Comparison of ENCODE assay signal across 8 mouse cellular contexts in the genomic region with DNA sequence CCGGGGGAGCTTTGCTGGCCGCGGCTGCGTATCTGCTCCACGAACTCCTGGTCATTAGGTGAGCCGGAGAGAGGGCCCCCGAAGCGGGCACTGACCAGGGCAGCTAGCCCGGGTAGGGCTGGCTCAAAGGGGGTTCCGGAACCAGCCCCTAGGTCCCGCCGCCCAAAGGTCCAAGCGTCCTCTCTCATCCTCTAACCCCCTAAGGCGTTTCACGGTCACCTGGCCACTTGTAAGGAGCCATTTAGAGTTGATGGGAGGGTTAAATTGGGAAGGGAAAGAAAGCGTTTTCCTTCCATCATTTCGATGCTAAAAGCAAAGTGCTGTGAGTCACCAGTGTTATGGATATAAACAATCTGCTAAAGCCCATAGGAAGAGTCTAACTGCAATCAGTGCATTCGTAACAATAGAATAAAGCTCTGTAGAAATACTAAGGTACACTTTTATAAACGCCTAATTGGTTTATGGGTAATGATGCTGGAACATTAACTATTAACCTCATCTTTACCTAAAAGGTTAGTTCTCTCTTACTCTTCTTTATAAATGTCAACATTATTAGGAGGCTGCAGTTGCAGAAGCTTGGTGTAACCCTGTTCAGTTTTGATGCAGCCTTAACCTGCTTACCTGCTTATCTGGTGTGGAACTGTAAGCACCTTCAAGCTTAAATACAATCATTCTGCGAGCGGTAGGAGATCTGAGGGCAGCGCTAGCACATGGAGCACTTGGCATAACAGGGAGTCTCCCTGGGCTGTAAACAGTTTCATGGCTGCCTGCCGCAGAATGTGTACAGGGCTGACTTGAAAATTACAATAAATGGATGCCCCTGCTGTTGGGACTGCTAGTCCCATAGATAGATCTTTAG. TPM values are rescaled to one million over a fixed set of nuclear protein-coding genes. Genes with fewer than 3 reads are reported as not detected.
DNase-seq lines count a peak whose midpoint lies in the region; ATAC-seq and TF ChIP-seq lines count a peak whose summit lies in the region.

No protein-coding gene starts in this region.

- 7% methylated on average over 23 of the region's 23 CpGs for WGBS in intestine, embryonic 15.5 days
- 12% methylated on average over 23 of the region's 23 CpGs for WGBS in neural tube, embryonic 12.5 days

- no peaks in the 10 kb centered on the region for H3K9me3 ChIP-seq in intestine, embryonic 15.5 days
- H3K9me3 ChIP-seq in neural tube, embryonic 12.5 days: no peaks in the 10 kb centered on the region

- no peak for DNase-seq in frontal cortex, postnatal 25 days (ENCODE audit: low spot score in 2 of 2)
- DNase-seq in testis, postnatal 14 days (ENCODE audit: low spot score): no peak
- DNase-seq in thymus, postnatal 14 days: no peak

- peaks cover 7% of the 10 kb centered on the region for H3K4me1 ChIP-seq in testis, adult 2 months (ENCODE audit: control insufficient read depth, insufficient read depth, low read length)
- H3K4me1 ChIP-seq in intestine, embryonic 15.5 days (replicated peaks): 0 out of 2 replicates have a peak, but pooled peaks cover 2% of the 10 kb centered on the region
- peaks cover 21% of the 10 kb centered on the region for H3K4me1 ChIP-seq in neural tube, embryonic 12.5 days

- peak; percentile 25 for ATAC-seq in frontal cortex, adult (ENCODE audit: low TSS enrichment)
- ATAC-seq in intestine, embryonic 15.5 days: peak; percentile 54; the same call in 1 of the 2 replicates
- peak; percentile 49 for ATAC-seq in neural tube, embryonic 12.5 days (ENCODE audit: low FRiP score, low read depth)
- no peak for ATAC-seq in CD4-positive, CD25-positive, alpha-beta regulatory T cell, adult 4 months

- no peak for TF ChIP-seq CTCF in testis, adult 2 months (IDR thresholded peaks at IDR 0.05; ENCODE audit: control insufficient read depth, insufficient read depth, insufficient replicate concordance, low read depth, low read length)

- H3K27ac ChIP-seq in testis, adult 2 months (ENCODE audit: control insufficient read depth, insufficient read depth, low read depth, low read length): no peak overlapping the region
- peak overlapping the region; percentile 87 for H3K27ac ChIP-seq in intestine, embryonic 15.5 days
- peak overlapping the region; percentile 83 for H3K27ac ChIP-seq in neural tube, embryonic 12.5 days

- H3K4me3 ChIP-seq in testis, adult 2 months (ENCODE audit: control insufficient read depth, low read depth, low read length): peak overlapping the region; percentile 73
- H3K4me3 ChIP-seq in intestine, embryonic 15.5 days (replicated peaks): peak overlapping the region; percentile 79
- H3K4me3 ChIP-seq in neural tube, embryonic 12.5 days: peak overlapping the region; percentile 75

- H3K9ac ChIP-seq in intestine, embryonic 15.5 days: peak overlapping the region; percentile 92
- H3K9ac ChIP-seq in neural tube, embryonic 12.5 days: peak overlapping the region; percentile 97

- no peaks in the 10 kb centered on the region for H3K36me3 ChIP-seq in testis, adult 2 months (ENCODE audit: control insufficient read depth, insufficient read depth, low read length)
- H3K36me3 ChIP-seq in intestine, embryonic 15.5 days: no peaks in the 10 kb centered on the region
- peaks cover 8% of the 10 kb centered on the region; the same call in 1 of the 2 replicates for H3K36me3 ChIP-seq in neural tube, embryonic 12.5 days

- H3K4me2 ChIP-seq in intestine, embryonic 15.5 days (replicated peaks): peak overlapping the region; percentile 93
- peak overlapping the region; percentile 75 for H3K4me2 ChIP-seq in neural tube, embryonic 12.5 days (replicated peaks)

- H3K27me3 ChIP-seq in testis, adult 2 months (ENCODE audit: control insufficient read depth, insufficient read depth, low read length): no peaks in the 10 kb centered on the region
- no peaks in the 10 kb centered on the region for H3K27me3 ChIP-seq in intestine, embryonic 15.5 days (replicated peaks)
- no peaks in the 10 kb centered on the region for H3K27me3 ChIP-seq in neural tube, embryonic 12.5 days (replicated peaks)

- TF ChIP-seq POLR2A in testis, adult 2 months (IDR thresholded peaks at IDR 0.05; ENCODE audit: control insufficient read depth, low read depth, low read length): no peak

RNA-seq across cellular contexts. Expression of a gene that starts 0.9 kb away (rescaled TPM):
- 1.5 and 2.2 TPM in 2 replicates for polyA plus RNA-seq in testis, adult 2 months (2012; rRNA removed)
- 3.7 and 3.8 TPM in 2 replicates for polyA plus RNA-seq in intestine, embryonic 15.5 days (2015; fragmentation: Nextera tagmentation; extraction: Ambion mirVana)
- 25.0 and 28.1 TPM in 2 replicates for polyA plus RNA-seq in neural tube, embryonic 12.5 days (2016; fragmentation: Nextera tagmentation; extraction: Ambion mirVana)
- polyA plus RNA-seq in CD4-positive, CD25-positive, alpha-beta regulatory T cell, adult 4 months (2017; shearing (Covaris generic)): not detected

RNA-seq across cellular contexts. Expression of a gene that starts 52.5 kb away (rescaled TPM):
- polyA plus RNA-seq in testis, adult 2 months (2012; rRNA removed): 3.2 and 3.5 TPM in 2 replicates
- 16.7 and 17.5 TPM in 2 replicates for polyA plus RNA-seq in intestine, embryonic 15.5 days (2015; fragmentation: Nextera tagmentation; extraction: Ambion mirVana)
- 10.4 and 10.9 TPM in 2 replicates for polyA plus RNA-seq in neural tube, embryonic 12.5 days (2016; fragmentation: Nextera tagmentation; extraction: Ambion mirVana)
- 10 to 100 TPM; 10.3 to 13.4 TPM for polyA plus RNA-seq in CD4-positive, CD25-positive, alpha-beta regulatory T cell, adult 4 months (2017; shearing (Covaris generic))
